Comparison of ENCODE assay signal across 14 mouse cellular contexts in the genomic region with DNA sequence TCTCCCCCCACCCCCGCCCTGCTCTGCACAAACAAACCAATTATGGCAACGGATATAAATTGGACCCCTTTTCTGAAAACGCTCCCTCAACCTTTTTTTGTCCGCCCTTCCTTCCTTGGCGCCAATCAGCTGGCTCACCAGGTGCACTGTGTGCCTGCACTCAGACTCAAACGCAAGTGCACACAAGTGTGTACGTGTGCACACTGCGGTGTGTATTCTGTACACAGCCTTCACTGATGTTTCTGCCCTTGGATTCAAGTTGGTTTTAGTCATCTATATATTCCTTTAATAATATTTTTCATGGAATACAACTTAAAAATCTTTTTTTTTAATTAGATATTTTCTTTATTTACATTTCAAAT.
A peak's percentile ranks its signal among the peaks of the same experiment; 100 is the strongest.
DNase-seq lines count a peak whose midpoint lies in the region; ATAC-seq and TF ChIP-seq lines count a peak whose summit lies in the region.
"Had no signal": no experiment of that assay in that cellular context is flagged by ENCODE, and none has a peak within 500 bp of the region (broad histone marks: within the 10 kb centered on the region; RNA-seq: fewer than 3 reads in every experiment).

No protein-coding gene starts in this region.

- H3K4me2 ChIP-seq in forebrain, embryonic 15.5 days (replicated peaks): peak overlapping the region; percentile 41
- peak overlapping the region; percentile 15; the same call in 1 of the 2 replicates for H3K4me2 ChIP-seq in limb, embryonic 12.5 days
- peak overlapping the region; percentile 39 for H3K4me2 ChIP-seq in neural tube, embryonic 13.5 days

- ATAC-seq in forebrain, embryonic 15.5 days (replicated peaks): 0 out of 2 replicates have a peak, but pooled peaks have one; percentile 46
- ATAC-seq in limb, embryonic 12.5 days (ENCODE audit: insufficient number of reproducible peaks, insufficient read depth, low FRiP score, low TSS enrichment, low read depth): no peak
- no peak for ATAC-seq in neural tube, embryonic 13.5 days (ENCODE audit: low read depth)

- H3K4me1 ChIP-seq in forebrain, embryonic 15.5 days: peaks cover 17% of the 10 kb centered on the region
- H3K4me1 ChIP-seq in limb, embryonic 12.5 days (replicated peaks): peaks cover 19% of the 10 kb centered on the region
- H3K4me1 ChIP-seq in neural tube, embryonic 13.5 days (replicated peaks): peaks cover 48% of the 10 kb centered on the region
- H3K4me1 ChIP-seq: intestine, embryonic 15.5 days; megakaryocyte, embryonic 14.5 days had no signal

- H3K27ac ChIP-seq in gastrocnemius, adult 2 months: no peak overlapping the region
- H3K27ac ChIP-seq in forebrain, embryonic 15.5 days (replicated peaks): no peak overlapping the region
- H3K27ac ChIP-seq in limb, embryonic 12.5 days: no peak overlapping the region
- no peak overlapping the region for H3K27ac ChIP-seq in neural tube, embryonic 13.5 days (replicated peaks)
- H3K27ac ChIP-seq: heart, embryonic 15.5 days; intestine, embryonic 15.5 days; left cerebral cortex, adult 2 months; liver, embryonic 14.5 days had no signal

- no peaks in the 10 kb centered on the region for H3K9me3 ChIP-seq in forebrain, embryonic 15.5 days
- H3K9me3 ChIP-seq in limb, embryonic 12.5 days: no peaks in the 10 kb centered on the region
- no peaks in the 10 kb centered on the region for H3K9me3 ChIP-seq in neural tube, embryonic 13.5 days
- H3K9me3 ChIP-seq: heart, embryonic 15.5 days; intestine, embryonic 15.5 days had no signal

- H3K9ac ChIP-seq in forebrain, embryonic 15.5 days (replicated peaks): 0 out of 2 replicates have a peak overlapping the region, but pooled peaks have one; percentile 17
- no peak overlapping the region; the same call in 1 of the 2 replicates for H3K9ac ChIP-seq in limb, embryonic 12.5 days (replicated peaks)
- H3K9ac ChIP-seq in neural tube, embryonic 13.5 days: no peak overlapping the region
- H3K9ac ChIP-seq: heart, embryonic 15.5 days; intestine, embryonic 15.5 days; liver, embryonic 14.5 days had no signal

- TF ChIP-seq CTCF in gastrocnemius, adult 2 months (IDR thresholded peaks at IDR 0.05): no peak

- H3K36me3 ChIP-seq in forebrain, embryonic 15.5 days: no peaks in the 10 kb centered on the region
- H3K36me3 ChIP-seq in limb, embryonic 12.5 days: no peaks in the 10 kb centered on the region
- no peaks in the 10 kb centered on the region for H3K36me3 ChIP-seq in neural tube, embryonic 13.5 days
- H3K36me3 ChIP-seq: heart, embryonic 15.5 days; intestine, embryonic 15.5 days had no signal

- intact Hi-C loops in gastrocnemius, adult 2 months (cut with DNase I): no loop called here
- intact Hi-C loops in gastrocnemius, postnatal 14 days (cut with DNase I; ENCODE audit: low total_unique reads): no loop called here

- peak overlapping the region; percentile 55 for H3K4me3 ChIP-seq in gastrocnemius, adult 2 months
- H3K4me3 ChIP-seq in forebrain, embryonic 15.5 days: peak overlapping the region; percentile 17; the same call in 1 of the 2 replicates
- no peak overlapping the region for H3K4me3 ChIP-seq in limb, embryonic 12.5 days (replicated peaks)
- H3K4me3 ChIP-seq in neural tube, embryonic 13.5 days: no peak overlapping the region
- H3K4me3 ChIP-seq: intestine, embryonic 15.5 days; left cerebral cortex, adult 2 months; megakaryocyte, embryonic 14.5 days had no signal

- DNase-seq in gastrocnemius, adult 2 months: no peak
- DNase-seq in gastrocnemius, postnatal 14 days: no peak
- no peak for DNase-seq in cerebellum, postnatal 10 days
- no peak for DNase-seq in spleen, postnatal 14 days (ENCODE audit: low spot score in 2 of 2)
- no peak for DNase-seq in adrenal gland, postnatal 4 days (ENCODE audit: low spot score in 2 of 2)
- DNase-seq: cerebellum, adult 8-10 months had no signal

- WGBS in forebrain, embryonic 15.5 days: 18% methylated on average over 8 of the region's 8 CpGs
- 64% methylated on average over 8 of the region's 8 CpGs for WGBS in limb, embryonic 12.5 days
- 58% methylated on average over 8 of the region's 8 CpGs for WGBS in neural tube, embryonic 13.5 days

- no peaks in the 10 kb centered on the region for H3K27me3 ChIP-seq in forebrain, embryonic 15.5 days
- H3K27me3 ChIP-seq in limb, embryonic 12.5 days: no peaks in the 10 kb centered on the region
- H3K27me3 ChIP-seq in neural tube, embryonic 13.5 days: peaks cover 7% of the 10 kb centered on the region; the same call in 1 of the 2 replicates
- H3K27me3 ChIP-seq: heart, embryonic 15.5 days; intestine, embryonic 15.5 days; megakaryocyte, embryonic 14.5 days had no signal

Comparison
In these comparisons a context has a peak if more than half of its experiments do, and no peak if none do; other contexts are left out.
1. H3K4me3 ChIP-seq: peak in gastrocnemius, adult 2 months (single experiment) and forebrain, embryonic 15.5 days (single experiment); none in limb, embryonic 12.5 days (single experiment) and neural tube, embryonic 13.5 days (single experiment).
2. Peak in every context shown above with its lines, with median percentiles within 50 percentile points of each other: H3K4me2 ChIP-seq.